Mouse (Mus musculus) spleen, adult 2 months (tissue): ENCODE measurements around the gene Maz.

ENCODE experiments used
- CTCF ChIP-seq: fragments of 200-500 bp; IDR thresholded peaks from 2 replicates; pipeline ENCODE4 v1.5.1; 2011; ENCODE audit warnings: mild to moderate bottlenecking, inconsistent platforms; ENCODE audit not compliant: insufficient read depth, insufficient read length, insufficient replicate concordance; ENCODE audit errors: extremely low read depth
- POLR2A ChIP-seq: fragments of 200-500 bp; IDR thresholded peaks from 2 replicates; pipeline ENCODE4 v1.6.1; 2011; ENCODE audit warnings: low read depth, low read length, inconsistent platforms

DNA sequence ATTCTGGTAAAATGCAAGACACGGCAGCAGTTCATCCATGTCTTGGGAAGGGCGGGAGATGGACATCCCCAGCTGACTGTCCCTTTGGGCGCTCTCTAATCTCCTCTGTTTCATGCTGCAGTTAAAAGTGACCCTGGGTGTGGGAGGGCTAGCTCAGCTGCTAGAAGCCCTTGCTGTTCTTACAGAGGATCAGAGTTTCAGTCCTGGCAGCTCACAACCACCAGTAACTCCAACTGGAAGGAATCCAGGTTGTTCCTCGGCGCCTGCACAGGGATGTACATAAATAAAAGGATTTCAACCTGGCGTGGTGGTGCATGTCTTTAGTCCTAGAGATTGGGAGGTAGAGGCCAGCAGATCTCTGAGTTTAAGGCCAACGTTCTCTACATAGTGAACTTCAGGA is 43.7 kb downstream of the Maz start:
- TF ChIP-seq CTCF (no peak), POLR2A (no peak)
